Mouse (Mus musculus): ENCODE data around the gene Chst3.
"Not testable (repeated sequence)": the region's sequence is repeated elsewhere in the genome, so short reads cannot be mapped to it uniquely, and the experiment has no call there.

Chst3 gene

DNA sequence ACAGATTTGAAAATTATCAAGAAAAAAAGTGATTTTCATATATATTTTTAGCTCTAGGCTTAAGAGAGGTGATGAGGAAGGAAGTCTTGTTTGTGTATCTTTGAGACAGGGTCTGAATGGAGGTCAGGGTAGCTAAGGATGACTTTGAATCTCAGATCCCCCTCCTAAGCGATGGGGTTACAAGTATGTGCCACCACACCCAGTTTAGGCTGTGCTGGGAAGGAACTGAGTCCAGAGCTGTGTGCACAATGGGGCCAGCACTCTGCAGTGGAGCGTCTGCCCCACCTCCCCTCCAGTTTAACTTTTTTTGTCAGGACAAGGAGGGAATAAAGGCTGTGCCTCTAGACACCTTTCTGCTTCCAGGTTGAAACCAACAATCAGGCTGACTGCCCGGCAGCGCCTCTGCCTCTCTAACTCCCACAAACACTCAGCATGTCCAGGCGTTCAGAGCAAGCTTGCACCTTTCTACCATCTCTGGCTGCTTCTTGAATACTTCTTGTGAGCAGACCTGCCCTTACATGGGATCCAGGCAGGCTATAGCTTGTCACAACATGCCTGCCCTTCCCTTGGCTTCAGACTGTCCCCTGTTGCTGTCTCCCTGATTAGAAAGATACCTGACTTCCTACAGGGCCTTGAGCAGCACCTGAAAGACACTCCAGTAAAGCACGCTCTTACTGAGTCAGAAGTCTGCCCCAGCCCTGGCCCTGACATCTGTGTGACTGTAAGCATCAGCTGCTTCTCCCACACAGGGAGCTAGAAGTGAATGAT lies 11.4 kb upstream of the Chst3 start:
- no peak for DNase-seq

GRCm38 (mm10) chr10:60229113-60229512 lies 10.1 kb upstream of the Chst3 start:
- DNase-seq = no peak

- DNase-seq = no peak
Observed at GRCm38 (mm10) chr10:60227666-60228065, 8.6 kb upstream of the Chst3 start.

GRCm38 (mm10) chr10:60224601-60225000 lies 5.5 kb upstream of the Chst3 start:
- DNase-seq = no peak

DNA sequence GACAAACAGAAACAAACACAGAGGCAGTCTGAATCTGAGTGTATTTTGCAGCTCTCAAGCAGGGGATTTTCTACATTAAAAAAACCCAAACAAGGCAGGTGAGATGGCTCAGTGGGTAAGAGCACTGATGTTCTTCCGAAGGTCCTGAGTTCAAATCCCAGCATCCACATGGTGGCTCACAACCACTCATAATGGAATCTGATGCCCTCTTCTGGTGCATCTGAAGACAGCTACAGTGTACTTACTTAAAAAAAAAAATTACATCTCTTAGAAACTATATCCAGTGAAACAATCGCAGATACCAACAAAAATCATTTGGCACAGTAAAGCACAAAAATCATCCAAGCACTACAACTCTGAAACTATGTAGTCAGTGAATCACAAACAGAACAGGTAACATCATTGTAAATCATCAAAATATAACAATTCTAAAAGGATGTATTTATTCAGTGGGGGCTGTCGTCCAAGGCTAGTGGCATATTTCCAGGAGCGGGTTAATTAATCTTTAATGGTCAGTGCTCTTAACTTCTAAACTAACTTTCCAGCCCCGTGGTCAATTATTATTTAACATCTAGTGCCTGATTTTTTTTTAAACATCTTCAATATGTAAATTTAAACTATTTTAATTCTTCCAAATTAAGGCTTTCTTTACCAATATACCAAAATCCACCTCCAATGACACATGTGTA lies 2.7 kb upstream of the Chst3 start:
- DNase-seq = not testable (repeated sequence)

DNA sequence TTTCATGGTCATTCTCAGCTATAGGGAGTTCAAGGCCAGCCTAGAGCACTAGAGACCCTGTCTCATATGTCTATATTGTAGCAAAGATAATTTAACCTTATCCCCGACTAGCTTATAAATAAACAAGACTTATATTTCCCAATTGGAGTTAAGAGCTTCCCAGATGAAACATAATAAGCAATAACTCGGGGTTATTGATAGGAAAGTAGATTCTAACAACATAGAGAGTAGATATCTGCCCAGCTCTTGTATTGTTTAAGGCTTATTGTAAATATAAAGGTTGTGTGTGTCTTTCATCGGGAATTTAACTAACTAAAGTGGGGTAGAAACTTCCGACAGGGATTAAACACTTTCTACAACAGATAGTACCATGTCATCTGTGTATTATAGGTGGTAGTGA lies 1.5 kb upstream of the Chst3 start:
- no peak for DNase-seq

- no peak for DNase-seq
Observed at GRCm38 (mm10) chr10:60220042-60220523, 1.0 kb upstream of the Chst3 start.

DNA sequence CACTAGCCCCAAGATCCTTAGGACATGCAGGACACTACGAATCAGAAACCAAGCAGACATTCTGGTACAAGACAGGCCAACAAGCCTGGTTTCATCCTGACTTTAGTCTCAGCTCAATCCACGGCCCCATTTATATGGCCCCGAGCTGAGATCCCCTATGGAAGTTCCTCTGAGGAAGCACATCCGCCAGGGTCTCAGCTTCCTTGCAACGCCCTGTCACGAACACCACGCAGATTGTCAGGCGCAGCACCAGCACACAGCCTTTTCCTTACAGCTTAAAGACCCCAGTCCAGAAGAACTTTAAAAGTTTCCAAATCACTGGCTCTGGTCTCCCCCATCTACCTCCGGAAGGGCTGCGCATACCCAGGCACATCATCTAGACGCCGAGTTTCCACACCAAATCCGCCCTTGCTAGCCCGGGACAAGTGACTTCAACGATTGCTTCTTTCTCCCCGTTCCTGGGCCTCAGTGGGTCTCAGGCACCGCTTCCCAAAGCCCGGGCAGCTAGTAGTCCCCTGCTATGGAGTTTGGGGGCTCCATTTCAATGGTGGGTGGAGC lies 948 bp downstream of the Chst3 start:
- no peak for DNase-seq

GRCm38 (mm10) chr10:60216331-60217095 lies 2.5 kb downstream of the Chst3 start:
- no peak for DNase-seq

DNA sequence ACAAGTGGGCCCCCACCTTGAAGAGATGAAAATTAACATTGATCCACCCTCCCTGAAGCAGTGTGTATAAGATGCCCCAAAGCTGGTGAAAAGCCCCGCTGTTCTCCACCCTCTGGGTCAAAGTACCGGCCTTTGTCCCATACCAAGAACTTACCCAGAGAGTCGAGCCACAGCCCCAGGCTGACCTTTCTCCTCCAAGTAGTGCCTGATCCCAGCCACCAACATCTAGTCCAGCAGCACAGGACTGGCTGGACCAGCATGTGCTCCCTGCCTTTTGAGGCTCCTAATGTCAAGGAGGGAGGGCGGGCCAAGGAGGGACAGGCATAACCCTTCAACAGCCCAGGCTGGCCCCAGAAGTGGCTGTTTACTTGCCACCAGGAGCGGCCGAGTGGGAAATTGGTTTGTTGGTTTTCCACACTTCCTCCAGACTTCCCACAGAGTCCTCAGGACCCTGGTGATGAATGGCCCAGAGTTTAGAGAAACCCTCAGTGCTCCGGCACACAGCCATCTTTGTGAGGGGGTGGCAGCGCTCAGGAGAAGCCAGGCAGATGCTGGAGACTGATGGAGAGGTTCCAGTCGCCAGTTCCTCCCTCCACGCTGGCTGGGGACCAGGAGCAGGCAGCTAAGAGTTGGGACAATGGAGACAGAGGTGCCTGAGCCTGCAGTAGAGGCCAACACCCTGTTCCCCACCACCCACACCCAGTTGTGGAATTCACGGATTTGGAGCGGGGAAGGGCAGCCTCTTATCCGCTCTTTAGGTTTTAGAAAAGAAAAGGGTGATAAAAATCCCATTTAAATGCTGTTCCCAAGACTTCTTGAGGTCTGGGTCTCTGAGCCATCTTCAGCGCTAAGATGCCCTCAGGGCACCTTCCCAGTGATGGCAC lies 3.7 kb downstream of the Chst3 start:
- DNase-seq = peak in 1 of 2 experiments; percentile 19

- DNase-seq = peak in 1 of 2 experiments; percentile 34
Observed at GRCm38 (mm10) chr10:60212589-60213379, 6.3 kb downstream of the Chst3 start.

GRCm38 (mm10) chr10:60211501-60212005 lies 7.5 kb downstream of the Chst3 start:
- DNase-seq = no peak

GRCm38 (mm10) chr10:60210468-60210867 lies 8.6 kb downstream of the Chst3 start:
- no peak for DNase-seq

DNA sequence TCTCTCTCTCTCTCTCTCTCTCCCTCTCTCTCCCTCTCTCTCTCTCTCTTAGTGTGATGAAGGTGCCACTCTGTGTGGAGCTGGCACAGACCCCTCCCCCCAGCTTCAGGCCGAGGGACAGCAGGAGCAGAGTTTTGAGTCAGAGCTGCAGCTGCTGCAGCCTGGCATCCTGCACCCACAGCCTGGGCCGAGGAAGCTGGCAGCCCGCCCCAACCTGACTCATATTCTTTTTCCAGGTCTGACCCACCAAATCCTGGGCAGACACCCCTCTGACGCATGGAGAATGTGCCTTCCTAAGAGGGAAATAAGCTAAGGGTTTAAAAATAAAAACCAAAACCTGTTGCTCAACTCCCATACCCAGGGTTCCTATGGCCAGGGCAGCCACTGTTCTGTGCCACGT lies 9.8 kb downstream of the Chst3 start:
- DNase-seq = peak in 1 of 2 experiments; percentile 50

- no peak for DNase-seq
Observed at GRCm38 (mm10) chr10:60207166-60207705, 11.8 kb downstream of the Chst3 start.

GRCm38 (mm10) chr10:60205601-60206241 lies 13.3 kb downstream of the Chst3 start:
- no peak for DNase-seq

- no peak for DNase-seq
Observed at GRCm38 (mm10) chr10:60202785-60203184, 16.3 kb downstream of the Chst3 start.

DNA sequence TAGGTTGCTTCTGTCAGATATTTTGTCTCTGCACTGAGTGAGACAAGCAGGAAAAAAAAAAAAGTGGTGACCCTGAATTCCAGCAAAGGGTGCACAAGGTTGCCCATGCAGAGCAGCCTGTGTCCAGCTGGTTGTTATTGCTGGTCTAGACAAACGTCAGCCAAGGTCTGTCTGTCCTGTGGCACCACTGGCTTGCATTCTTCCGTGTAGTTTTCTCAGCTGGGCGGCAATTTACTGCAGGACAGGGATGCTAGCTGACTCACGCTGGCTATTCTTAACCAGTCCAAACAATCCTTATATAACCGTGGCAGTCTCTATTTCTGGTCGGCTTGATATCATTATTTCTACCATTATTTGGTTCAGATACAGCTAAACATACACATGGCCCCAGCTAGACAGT lies 18.1 kb downstream of the Chst3 start:
- peak in 1 of 2 experiments; percentile 36 for DNase-seq

GRCm38 (mm10) chr10:60199378-60199777 lies 19.7 kb downstream of the Chst3 start:
- DNase-seq = no peak

DNA sequence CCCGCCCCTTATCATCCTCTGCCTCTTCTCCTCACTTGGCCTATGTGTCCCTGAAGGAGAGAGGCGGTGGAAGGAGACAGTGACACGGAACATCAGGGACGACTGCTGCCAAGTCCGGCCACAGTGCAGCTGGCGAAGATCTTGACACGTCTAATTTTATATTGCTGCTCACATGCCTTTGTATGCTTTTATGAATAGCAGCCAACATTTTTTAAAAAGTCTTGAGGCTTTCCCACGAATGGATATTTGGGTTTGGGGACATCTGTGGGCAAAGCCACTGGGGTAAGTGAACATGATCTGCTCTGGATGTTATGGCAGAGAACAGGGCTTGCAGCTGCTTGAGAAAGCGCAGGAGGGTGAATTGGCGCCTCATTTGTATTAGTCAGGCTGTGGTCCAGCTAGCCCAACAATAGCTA lies 21.6 kb downstream of the Chst3 start:
- DNase-seq = peak; percentile 56 to 64

All from lung, adult 18-20 months (tissue).